Mouse (Mus musculus) hindbrain, embryonic 12.5 days (tissue): ENCODE data around the gene Lurap1. TPM values are rescaled to one million over a fixed set of nuclear protein-coding genes. Genes with fewer than 3 reads are reported as not detected.

Source experiments
- ATAC-seq: fragments of 200-750 bp; cut with Nextera tagmentation; 2 replicates; pipeline ENCODE4 v1.8.0; 2017; ENCODE audit warnings: moderate TSS enrichment; ENCODE audit not compliant: low FRiP score
- H3K27ac ChIP-seq: fragments of 300-500 bp; sonication (generic); 2 replicates; pipeline ENCODE4 v1.5.1; 2016; ENCODE audit warnings: mild to moderate bottlenecking
- H3K27me3 ChIP-seq: fragments of 300-500 bp; sonication (generic); 2 replicates; pipeline ENCODE4 v1.6.1; 2016; ENCODE audit warnings: mild to moderate bottlenecking
- H3K36me3 ChIP-seq: fragments of 300-500 bp; sonication (generic); 2 replicates; pipeline ENCODE4 v1.6.1; 2016; ENCODE audit warnings: mild to moderate bottlenecking
- H3K4me1 ChIP-seq: fragments of 300-500 bp; sonication (generic); 2 replicates; pipeline ENCODE4 v1.6.1; 2016
- H3K4me2 ChIP-seq: fragments of 300-500 bp; sonication (generic); replicated peaks from 2 replicates; pipeline ENCODE4 v1.6.1; 2016; ENCODE audit warnings: mild to moderate bottlenecking
- H3K4me3 ChIP-seq: fragments of 300-500 bp; sonication (generic); 2 replicates; pipeline ENCODE4 v1.5.1; 2016; ENCODE audit warnings: mild to moderate bottlenecking
- H3K9ac ChIP-seq: fragments of 300-500 bp; sonication (generic); 2 replicates; pipeline ENCODE4 v1.6.1; 2016; ENCODE audit warnings: mild to moderate bottlenecking, moderate library complexity
- H3K9me3 ChIP-seq: fragments of 300-500 bp; sonication (generic); replicated peaks from 2 replicates; pipeline ENCODE4 v1.6.1; 2016; ENCODE audit warnings: mild to moderate bottlenecking
- WGBS: fragments of 180-500 bp; shearing (Covaris S2); methylation state at CpG from one replicate; pipeline ENCODE4 v1.1.7; 2016; 5-methylcytosine and 5-hydroxymethylcytosine counted together
- polyA plus RNA-seq: library from polyadenylated mRNA; unstranded; fragments of >200 nt; fragmentation: Nextera tagmentation; extraction: Ambion mirVana; gene quantifications from 2 replicates; pipeline ENCODE4 v1.2.1, GENCODE M21; 2016

Gene Lurap1
- polyA plus RNA-seq, 1 experiment from 2014 or later, result 2.2 TPM

DNA sequence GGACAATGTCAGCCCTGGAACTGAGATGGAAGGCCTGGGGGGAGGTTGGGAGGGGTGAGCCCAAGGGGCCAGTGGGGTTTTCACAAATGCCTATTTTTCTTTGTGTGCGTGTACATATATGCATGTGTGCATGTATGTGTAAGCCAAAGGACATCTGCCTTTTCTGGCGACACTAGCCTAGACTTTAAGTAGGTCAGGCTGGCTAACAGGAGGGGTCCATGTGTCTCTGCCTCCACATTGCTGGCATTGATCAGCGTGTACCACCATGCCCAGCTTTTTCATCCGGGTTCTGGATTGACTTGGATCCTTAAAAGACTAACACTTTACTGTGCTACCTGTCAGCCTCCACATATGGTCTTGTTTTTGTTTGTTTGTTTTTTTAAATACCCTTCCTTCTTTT is 22.6 kb upstream of the Lurap1 start:
- Histone ChIP-seq H3K4me2 (no peak overlapping the region), H3K4me3 (no peak overlapping the region), H3K9me3 (no peaks in the 10 kb centered on the region), H3K27me3 (no peaks in the 10 kb centered on the region), H3K4me1 (peaks cover 20% of the 10 kb centered on the region), H3K27ac (no peak overlapping the region), H3K9ac (no peak overlapping the region), H3K36me3 (no peaks in the 10 kb centered on the region)
- 82% methylated on average over 4 of the region's 4 CpGs for whole genome bisulfite sequencing
- ATAC-seq, result no peak

GRCm38 (mm10) chr4:116173072-116173471 is 21.9 kb upstream of the Lurap1 start, which contains the start of the genes 1700042G07Rik and Gm49337:
Gene 1700042G07Rik (plus strand): TSS chr4:116173372.
Gene Gm49337 (plus strand): TSS chr4:116173384.
- Histone ChIP-seq H3K4me1 (peaks cover 20% of the 10 kb centered on the region), H3K9me3 (no peaks in the 10 kb centered on the region), H3K4me2 (no peak within 1 kb of the TSS), H3K9ac (no peak within 1 kb of the TSS), H3K36me3 (no peaks in the 10 kb centered on the region), H3K27me3 (no peaks in the 10 kb centered on the region), H3K27ac (no peak within 1 kb of the TSS), H3K4me3 (no peak within 1 kb of the TSS)
- ATAC-seq, result no peak
- 83% methylated on average over 6 of the region's 6 CpGs for WGBS

GRCm38 (mm10) chr4:116169353-116169672 is 18.2 kb upstream of the Lurap1 start:
- Histone ChIP-seq H3K36me3 (no peaks in the 10 kb centered on the region), H3K4me3 (no peak overlapping the region), H3K9me3 (no peaks in the 10 kb centered on the region), H3K4me1 (peaks cover 5% of the 10 kb centered on the region), H3K4me2 (no peak overlapping the region), H3K9ac (no peak overlapping the region), H3K27me3 (no peaks in the 10 kb centered on the region), H3K27ac (no peak overlapping the region)
- WGBS, result 84% methylated on average over 3 of the region's 3 CpGs
- 0 out of 2 replicates have a peak, but pooled peaks have one; percentile 32 for ATAC-seq

DNA sequence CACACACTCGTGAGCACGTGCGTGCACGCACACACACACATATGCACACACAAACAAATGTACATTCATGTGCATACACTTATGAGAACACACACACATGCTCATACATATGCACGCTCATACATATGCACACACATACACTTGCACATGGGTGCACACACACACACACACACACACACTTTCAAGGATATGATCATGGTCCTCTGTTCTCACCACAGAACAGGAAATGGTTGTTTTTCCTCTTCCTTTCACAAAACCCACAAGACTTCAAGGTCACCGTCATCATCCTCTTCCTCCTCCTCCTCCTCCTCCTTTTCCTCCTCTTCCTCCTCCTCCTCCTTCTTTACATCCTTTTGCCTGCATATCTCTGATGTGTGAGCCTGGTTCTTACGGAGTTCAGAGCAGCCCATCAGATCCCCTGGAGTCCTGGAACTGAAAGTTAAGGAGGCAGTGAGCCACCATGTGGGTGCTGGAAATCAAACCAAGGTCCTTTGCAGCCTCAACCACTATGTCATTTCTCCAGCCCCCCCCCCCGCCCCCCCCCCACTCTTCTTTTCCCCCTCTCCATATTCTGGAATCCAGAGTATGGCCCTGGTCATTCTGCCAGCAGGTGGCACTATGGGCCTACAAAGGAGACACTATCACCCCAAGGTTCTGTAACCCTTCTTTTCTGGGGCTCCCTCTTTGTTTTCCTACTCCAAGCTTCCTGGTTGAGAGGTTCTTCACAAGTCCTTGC is 17.6 kb upstream of the Lurap1 start:
- ATAC-seq, result peak; percentile 81
- H3K4me2 ChIP-seq, result no peak overlapping the region

GRCm38 (mm10) chr4:116167404-116167803 is 16.3 kb upstream of the Lurap1 start, which contains the start of gene Tspan1:
Gene Tspan1 (minus strand): TSS chr4:116167601.
- no peak within 1 kb of the TSS for H3K4me3 ChIP-seq
- H3K4me2 ChIP-seq, result no peak within 1 kb of the TSS
- no peak for ATAC-seq
- 40% methylated on average over 7 of the region's 7 CpGs for WGBS
- no peaks in the 10 kb centered on the region for H3K9me3 ChIP-seq
- H3K4me1 ChIP-seq, result 0 out of 2 replicates have a peak, but pooled peaks cover 2% of the 10 kb centered on the region
- no peak within 1 kb of the TSS for H3K9ac ChIP-seq
- H3K27ac ChIP-seq, result no peak within 1 kb of the TSS
- H3K36me3 ChIP-seq, result no peaks in the 10 kb centered on the region
- no peaks in the 10 kb centered on the region for H3K27me3 ChIP-seq

More for the DNA sequence above, 17.6 kb upstream of the Lurap1 start:
- Histone ChIP-seq H3K36me3 (no peaks in the 10 kb centered on the region), H3K27me3 (no peaks in the 10 kb centered on the region), H3K4me3 (no peak overlapping the region), H3K9me3 (no peaks in the 10 kb centered on the region), H3K9ac (no peak overlapping the region), H3K27ac (no peak overlapping the region), H3K4me1 (0 out of 2 replicates have a peak, but pooled peaks cover 2% of the 10 kb centered on the region)
- 85% methylated on average over 7 of the region's 8 CpGs for WGBS

DNA sequence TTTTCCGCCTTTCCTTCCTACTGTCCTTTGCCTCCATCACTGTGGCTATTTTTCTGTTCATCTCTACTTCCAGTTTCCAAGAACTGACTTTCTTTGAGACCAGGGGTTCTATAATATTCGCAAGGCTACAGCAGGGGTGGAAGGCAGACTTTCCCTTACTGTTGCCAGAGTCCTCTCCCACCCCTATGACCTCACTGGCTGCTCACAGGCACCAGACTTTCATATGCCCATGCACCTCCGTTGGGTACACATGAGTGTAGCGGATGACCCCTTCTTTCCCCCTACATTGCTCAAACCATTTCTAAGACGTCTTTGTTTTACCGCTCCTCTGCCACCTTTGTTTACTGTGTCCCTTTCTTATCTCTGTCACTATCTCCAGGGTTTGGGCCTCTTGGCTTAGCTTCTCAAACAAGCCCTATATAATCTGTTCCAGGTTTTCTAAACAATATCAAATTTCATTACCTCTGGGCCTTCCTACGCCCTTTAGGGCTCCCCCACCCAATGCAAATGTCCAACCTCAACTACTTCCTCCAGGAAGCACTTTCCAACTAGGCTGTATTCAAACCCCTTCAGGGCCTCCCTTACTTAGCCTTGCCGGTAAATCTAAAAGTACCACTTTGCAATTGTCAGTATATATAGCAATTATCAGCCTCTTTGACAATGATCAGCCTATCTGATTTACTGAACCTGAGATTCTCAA is 14.7 kb upstream of the Lurap1 start:
- WGBS, result 71% methylated on average over 8 of the region's 8 CpGs
- Histone ChIP-seq H3K9ac (no peak overlapping the region), H3K27me3 (no peaks in the 10 kb centered on the region), H3K27ac (no peak overlapping the region), H3K4me1 (0 out of 2 replicates have a peak, but pooled peaks cover 2% of the 10 kb centered on the region), H3K36me3 (0 out of 2 replicates have a peak, but pooled peaks cover under 1% of the 10 kb centered on the region), H3K9me3 (no peaks in the 10 kb centered on the region), H3K4me3 (no peak overlapping the region), H3K4me2 (no peak overlapping the region)
- no peak for ATAC-seq

- H3K27ac ChIP-seq, result no peak overlapping the region
- no peak for ATAC-seq
- WGBS, result 78% methylated on average over 2 of the region's 2 CpGs
These were observed 13.8 kb upstream of the Lurap1 start for GRCm38 (mm10) chr4:116164759-116165554.

DNA sequence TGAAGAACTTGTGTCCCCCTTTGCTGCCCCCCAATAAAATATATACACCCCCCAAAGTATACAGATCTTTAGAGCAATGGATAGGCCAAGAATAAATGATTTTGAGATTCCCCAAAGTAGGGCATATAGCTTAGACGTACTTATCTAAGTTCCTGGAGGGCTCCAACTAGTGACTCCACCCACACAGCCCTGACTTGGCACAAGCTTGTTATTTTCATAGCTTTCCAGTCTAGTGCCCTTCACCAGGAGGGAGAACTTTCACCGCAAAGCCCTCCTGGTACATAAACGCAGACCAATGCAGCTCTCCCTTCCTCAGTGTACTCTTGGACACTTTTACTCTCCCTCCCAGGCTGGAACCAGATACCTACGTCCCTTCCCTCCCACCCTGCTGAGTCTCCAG is 11.0 kb upstream of the Lurap1 start:
- Histone ChIP-seq H3K9ac (no peak overlapping the region), H3K27ac (no peak overlapping the region), H3K4me2 (no peak overlapping the region), H3K36me3 (peaks cover 29% of the 10 kb centered on the region), H3K4me1 (0 out of 2 replicates have a peak, but pooled peaks cover 2% of the 10 kb centered on the region), H3K27me3 (no peaks in the 10 kb centered on the region), H3K9me3 (no peaks in the 10 kb centered on the region), H3K4me3 (no peak overlapping the region)
- 74% methylated on average over 4 of the region's 4 CpGs for WGBS
- no peak for ATAC-seq

More at GRCm38 (mm10) chr4:116164759-116165554, 13.8 kb upstream of the Lurap1 start:
- no peak overlapping the region for H3K4me2 ChIP-seq
- no peak overlapping the region for H3K9ac ChIP-seq
- H3K4me3 ChIP-seq, result no peak overlapping the region
- 0 out of 2 replicates have a peak, but pooled peaks cover 6% of the 10 kb centered on the region for H3K36me3 ChIP-seq
- no peaks in the 10 kb centered on the region for H3K9me3 ChIP-seq
- no peaks in the 10 kb centered on the region for H3K27me3 ChIP-seq
- H3K4me1 ChIP-seq, result 0 out of 2 replicates have a peak, but pooled peaks cover 2% of the 10 kb centered on the region

DNA sequence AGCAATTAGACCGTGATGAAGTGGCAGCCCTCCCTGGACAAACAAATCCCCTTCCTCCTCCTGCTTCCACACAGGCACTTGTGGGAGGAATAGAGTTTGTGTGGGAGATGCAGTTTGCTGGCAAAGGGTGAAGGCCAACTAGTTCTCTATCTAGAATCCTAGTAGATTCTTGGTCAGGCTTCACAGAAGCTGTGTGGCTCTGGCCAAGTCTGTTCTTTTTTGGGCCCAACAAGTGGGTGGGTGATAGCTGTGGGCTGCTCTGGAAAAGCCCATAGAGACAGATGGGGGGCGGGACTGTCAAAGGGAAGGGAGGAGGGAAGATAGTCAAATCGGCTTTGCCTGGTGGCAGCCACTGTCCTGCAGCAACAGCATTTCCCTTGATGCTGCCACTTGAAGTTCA is 9.6 kb upstream of the Lurap1 start:
- no peaks in the 10 kb centered on the region for H3K9me3 ChIP-seq
- no peak overlapping the region for H3K9ac ChIP-seq
- ATAC-seq, result no peak
- no peaks in the 10 kb centered on the region for H3K4me1 ChIP-seq
- H3K4me3 ChIP-seq, result no peak overlapping the region
- WGBS, result 86% methylated on average over 3 of the region's 3 CpGs
- H3K27me3 ChIP-seq, result no peaks in the 10 kb centered on the region
- no peak overlapping the region for H3K27ac ChIP-seq
- H3K4me2 ChIP-seq, result no peak overlapping the region
- peaks cover 43% of the 10 kb centered on the region for H3K36me3 ChIP-seq

- H3K9me3 ChIP-seq, result no peaks in the 10 kb centered on the region
- WGBS, result 82% methylated on average over 3 of the region's 3 CpGs
- no peak overlapping the region for H3K4me3 ChIP-seq
- H3K36me3 ChIP-seq, result peaks cover 51% of the 10 kb centered on the region
- H3K27me3 ChIP-seq, result no peaks in the 10 kb centered on the region
- no peaks in the 10 kb centered on the region for H3K4me1 ChIP-seq
- H3K9ac ChIP-seq, result no peak overlapping the region
- no peak for ATAC-seq
- no peak overlapping the region for H3K27ac ChIP-seq
- H3K4me2 ChIP-seq, result no peak overlapping the region
These were observed 8.8 kb upstream of the Lurap1 start for GRCm38 (mm10) chr4:116159912-116160311.

- Histone ChIP-seq H3K4me2 (no peak overlapping the region), H3K9ac (no peak overlapping the region), H3K4me3 (no peak overlapping the region), H3K36me3 (peaks cover 72% of the 10 kb centered on the region), H3K4me1 (no peaks in the 10 kb centered on the region), H3K9me3 (no peaks in the 10 kb centered on the region), H3K27me3 (no peaks in the 10 kb centered on the region), H3K27ac (no peak overlapping the region)
- no peak for ATAC-seq
- 97% methylated on average over 2 of the region's 2 CpGs for WGBS
These were observed 6.7 kb upstream of the Lurap1 start for GRCm38 (mm10) chr4:116157882-116158281.

GRCm38 (mm10) chr4:116152702-116153101 is 1.6 kb upstream of the Lurap1 start:
- Histone ChIP-seq H3K9ac (no peak overlapping the region), H3K27me3 (no peaks in the 10 kb centered on the region), H3K4me2 (no peak overlapping the region), H3K36me3 (peaks cover 59% of the 10 kb centered on the region), H3K4me3 (no peak overlapping the region), H3K27ac (no peak overlapping the region), H3K9me3 (no peaks in the 10 kb centered on the region), H3K4me1 (peaks cover 15% of the 10 kb centered on the region)
- WGBS, result 94% methylated on average over 15 of the region's 15 CpGs
- ATAC-seq, result no peak
